Mouse (Mus musculus) MEL-GATA-1-ER (cell line): ENCODE measurements around the gene Cnot6.

Experiments used
- DNase-seq: peaks from one replicate; pipeline ENCODE4 v3.0.0-alpha.2; 2012; ENCODE audit warnings: low read depth; ENCODE audit errors: extremely low read depth

Cnot6 gene

DNA sequence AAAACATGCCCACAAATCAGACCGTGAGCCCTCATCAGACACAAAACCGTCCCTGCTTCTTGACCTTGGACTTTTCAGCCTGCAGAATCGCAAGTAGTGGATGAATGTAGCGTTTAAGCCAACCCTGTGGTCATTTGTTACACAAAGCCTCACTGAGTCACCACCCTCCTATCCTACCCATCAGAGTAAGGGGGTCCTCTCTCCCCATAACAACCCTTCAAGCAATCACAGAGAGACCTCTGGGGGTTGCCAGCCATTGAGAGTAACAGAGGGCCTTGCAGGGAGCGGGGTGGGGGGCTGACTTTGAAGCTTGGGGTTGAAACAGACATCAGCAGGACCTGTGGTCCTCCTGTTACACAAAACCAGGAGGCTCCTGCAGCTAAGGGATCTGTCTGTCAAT, 57.9 kb downstream of the Cnot6 start:
- DNase-seq: no peak

GRCm38 (mm10) chr11:49653079-49653408, 59.5 kb downstream of the Cnot6 start:
- DNase-seq: no peak

GRCm38 (mm10) chr11:49652401-49653078, 60.0 kb downstream of the Cnot6 start:
- peak; percentile 76 for DNase-seq

- DNase-seq: no peak
These were observed 60.7 kb downstream of the Cnot6 start for GRCm38 (mm10) chr11:49651762-49652322.

DNA sequence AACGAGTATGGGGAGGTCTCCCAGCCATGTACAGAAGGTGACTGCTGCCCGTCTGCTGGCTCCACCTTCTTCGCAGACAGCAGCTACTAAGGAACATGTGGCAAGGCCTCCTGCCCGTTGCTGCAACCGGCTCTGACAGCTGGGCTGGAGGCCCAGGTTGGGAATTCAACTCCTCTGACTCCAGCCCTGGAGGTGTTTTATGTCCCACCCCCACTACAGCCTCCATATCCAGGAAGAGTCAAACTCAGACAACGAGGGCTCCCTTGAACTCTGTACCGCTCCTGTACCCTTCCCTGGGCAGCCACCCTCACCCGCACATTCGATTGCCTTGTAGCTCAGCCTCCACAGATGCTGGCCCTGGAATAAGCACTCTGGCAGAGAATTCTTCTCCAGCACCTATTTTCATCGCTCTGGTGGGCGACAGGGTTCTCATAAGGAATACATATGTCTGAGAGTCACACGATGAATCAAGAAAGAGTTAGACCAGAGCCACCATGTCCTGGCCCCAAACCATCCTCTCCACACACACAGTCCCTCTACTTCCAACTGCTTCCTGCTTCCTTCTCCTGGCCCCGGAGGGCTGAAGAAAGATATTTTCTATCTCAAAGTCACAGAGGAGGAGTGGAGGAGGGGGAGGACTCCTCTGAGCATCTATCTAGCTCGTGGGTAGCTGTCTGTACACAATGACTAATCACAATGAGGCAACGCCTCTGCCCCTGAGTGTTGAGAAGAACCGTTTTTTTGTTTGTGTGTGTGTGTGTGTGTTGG, 61.3 kb downstream of the Cnot6 start:
- DNase-seq: peak; percentile 89

GRCm38 (mm10) chr11:49650113-49650993, 62.2 kb downstream of the Cnot6 start:
- peak; percentile 84 for DNase-seq

GRCm38 (mm10) chr11:49645677-49646076, 66.8 kb downstream of the Cnot6 start:
- no peak for DNase-seq

GRCm38 (mm10) chr11:49636449-49636848, 76.1 kb downstream of the Cnot6 start:
- no peak for DNase-seq

- DNase-seq: no peak
These were observed 76.9 kb downstream of the Cnot6 start for GRCm38 (mm10) chr11:49635671-49636070.

- DNase-seq: no peak
These were observed 78.4 kb downstream of the Cnot6 start for GRCm38 (mm10) chr11:49634101-49634500.

- DNase-seq: no peak
These were observed 80.3 kb downstream of the Cnot6 start for GRCm38 (mm10) chr11:49632256-49632655.

GRCm38 (mm10) chr11:49631154-49631553, 81.4 kb downstream of the Cnot6 start:
- no peak for DNase-seq

DNA sequence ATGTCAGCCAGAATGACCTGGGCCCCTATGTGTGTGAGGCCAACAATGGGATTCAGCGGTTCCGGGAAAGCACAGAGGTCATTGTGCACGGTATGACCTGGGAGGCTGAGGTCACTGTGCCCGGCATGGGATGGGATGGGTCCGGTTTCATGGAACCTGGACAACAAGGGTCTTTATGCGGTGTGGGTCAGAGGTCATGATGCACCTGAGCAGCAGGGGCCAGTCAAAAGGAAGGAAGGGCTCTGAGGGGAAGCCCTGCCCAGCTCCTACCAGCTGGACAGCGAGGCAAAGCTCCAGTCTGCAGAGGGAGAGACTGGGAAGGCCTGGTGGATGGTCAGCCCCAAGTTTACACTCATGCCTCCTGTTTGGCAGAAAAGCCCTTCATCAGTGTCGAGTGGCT, 85.8 kb downstream of the Cnot6 start:
- DNase-seq: no peak

- no peak for DNase-seq
These were observed 86.7 kb downstream of the Cnot6 start for GRCm38 (mm10) chr11:49625863-49626262.

GRCm38 (mm10) chr11:49624156-49624555, 88.4 kb downstream of the Cnot6 start:
- DNase-seq: no peak

DNA sequence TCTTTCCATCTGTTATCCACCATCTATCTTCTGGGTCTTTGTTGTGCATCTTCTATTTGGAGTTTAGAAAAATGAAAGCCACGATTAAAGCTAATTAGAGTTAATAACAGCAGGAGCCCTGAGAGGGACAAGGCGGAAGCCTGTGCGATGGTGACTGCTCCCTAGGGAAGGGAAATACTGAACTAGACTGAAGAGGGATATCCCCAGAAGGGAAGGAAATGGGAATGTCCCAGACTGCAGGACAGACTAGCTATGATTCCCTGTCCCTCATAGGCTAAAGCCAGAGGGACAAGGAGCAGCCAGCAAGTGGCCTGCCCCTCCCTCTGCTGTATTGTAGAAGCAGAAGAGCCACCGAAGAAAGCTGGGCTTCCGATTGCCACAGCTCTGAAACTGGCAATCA, 90.6 kb downstream of the Cnot6 start:
- no peak for DNase-seq
